Mouse (Mus musculus) small intestine, adult 2 months (tissue): ENCODE results near the gene Rasa1.

Experiments used
- CTCF ChIP-seq: fragments of 200-500 bp; IDR thresholded peaks from 2 replicates; pipeline ENCODE4 v1.5.1; 2012; ENCODE audit warnings: low read depth, mild to moderate bottlenecking, control low read depth, inconsistent platforms, low read length, moderate library complexity, mixed read lengths; ENCODE audit not compliant: insufficient replicate concordance, insufficient read length; ENCODE audit errors: extremely low read depth
- POLR2A ChIP-seq: fragments of 200-500 bp; IDR thresholded peaks from 2 replicates; pipeline ENCODE4 v1.6.1; 2012; ENCODE audit warnings: low read depth, mild to moderate bottlenecking, control low read depth, inconsistent platforms, low read length, moderate library complexity

- no peak for TF ChIP-seq CTCF
- TF ChIP-seq POLR2A = no peak
These were observed 422 bp downstream of the Rasa1 start for GRCm38 (mm10) chr13:85288574-85288842.
